Mouse (Mus musculus) ZHBTc4 (cell line): ENCODE data around the gene Eif2s3y.

Source experiments
- DNase-seq: peaks from one replicate; pipeline ENCODE4 v3.0.0-alpha.2; 2011; ENCODE audit warnings: low read depth, low spot score

Eif2s3y gene

GRCm38 (mm10) chrY:1009882-1010751 is at the start of gene Eif2s3y:
TSS of gene Eif2s3y (plus strand) at chrY:1010543.
- DNase-seq: peak; percentile 37
